Mouse (Mus musculus) E14TG2a.4 (cell line): ENCODE measurements around the gene 1700023F06Rik.

ENCODE experiments used
- CTCF ChIP-seq: conservative IDR thresholded peaks from 2 replicates; pipeline ENCODE4 v1.5.1; 2014; ENCODE audit warnings: low read length
- POU5F1 ChIP-seq: IDR thresholded peaks from 2 replicates; pipeline ENCODE4 v1.6.1; 2014; ENCODE audit warnings: low read length, borderline replicate concordance

DNA sequence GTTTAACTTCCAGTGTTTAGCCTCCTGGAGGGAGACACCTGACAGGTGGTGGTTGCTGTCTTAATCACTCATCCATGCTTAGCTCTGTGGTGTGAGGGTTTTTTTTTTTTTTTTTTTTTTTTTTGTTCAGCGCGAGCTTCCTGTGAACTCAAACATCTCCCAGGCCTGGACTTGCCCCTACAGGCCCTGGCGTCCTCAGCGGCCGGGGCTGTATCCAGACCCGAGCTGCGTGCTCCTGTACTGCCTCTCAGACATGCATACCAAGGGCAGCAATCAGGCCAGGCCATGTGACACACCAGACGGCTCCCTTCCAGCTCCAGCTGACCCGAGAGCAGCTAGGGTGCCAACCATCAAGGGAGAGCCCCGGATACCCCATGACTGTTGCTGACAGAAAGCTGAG is 28.5 kb upstream of the 1700023F06Rik start:
- TF ChIP-seq POU5F1 (no peak), CTCF (no peak)
